Mouse (Mus musculus): ENCODE results near the gene Slc9a1.

The Slc9a1 gene

GRCm38 (mm10) chr4:133369553-133370297, at the start of gene Slc9a1:
Gene Slc9a1 (plus strand): TSS chr4:133369706.
- DNase-seq (ENCODE audit: extremely low spot score, low read depth, low spot score), result peak; percentile 68

DNA sequence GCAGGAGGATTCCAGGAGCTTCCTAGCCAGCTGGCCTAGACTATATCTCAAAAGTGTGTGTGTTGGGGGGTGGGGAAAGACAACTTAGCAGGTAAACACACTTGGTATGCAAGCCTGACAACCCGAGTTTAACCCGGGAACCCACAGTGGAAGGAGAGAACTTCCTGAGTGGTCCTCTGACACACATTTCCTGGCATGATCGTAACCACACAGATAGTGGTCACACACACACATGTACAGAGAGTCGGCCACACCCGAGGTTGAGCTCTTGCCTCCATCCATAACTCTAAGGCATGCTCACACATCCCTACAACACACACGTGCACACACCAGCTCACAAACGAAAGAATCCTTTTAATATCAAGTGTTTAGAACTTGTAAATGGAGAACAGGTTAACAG, 41.4 kb upstream of the Slc9a1 start:
- no peak for DNase-seq (ENCODE audit: extremely low spot score, low read depth, low spot score)

DNA sequence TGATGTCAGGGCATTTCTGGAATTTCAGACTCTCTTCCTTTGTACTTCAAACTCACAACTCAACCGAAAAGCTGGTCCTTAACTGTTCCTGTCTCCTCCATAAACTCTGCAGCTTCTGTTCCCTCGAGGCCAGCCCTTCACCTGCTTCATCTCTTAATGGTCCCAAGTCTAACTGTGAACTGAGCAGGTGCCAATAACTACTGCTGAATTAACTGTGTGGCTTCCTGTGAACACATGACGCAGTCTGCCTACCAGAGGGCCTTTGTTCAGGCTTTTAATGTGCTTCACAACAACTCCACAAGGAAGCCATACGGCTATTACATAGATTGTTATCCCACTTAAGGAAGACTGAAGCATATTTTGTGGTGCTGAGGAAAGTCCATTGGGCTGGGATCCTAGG, 39.2 kb upstream of the Slc9a1 start:
- DNase-seq (ENCODE audit: extremely low spot score, low read depth, low spot score), result no peak

DNA sequence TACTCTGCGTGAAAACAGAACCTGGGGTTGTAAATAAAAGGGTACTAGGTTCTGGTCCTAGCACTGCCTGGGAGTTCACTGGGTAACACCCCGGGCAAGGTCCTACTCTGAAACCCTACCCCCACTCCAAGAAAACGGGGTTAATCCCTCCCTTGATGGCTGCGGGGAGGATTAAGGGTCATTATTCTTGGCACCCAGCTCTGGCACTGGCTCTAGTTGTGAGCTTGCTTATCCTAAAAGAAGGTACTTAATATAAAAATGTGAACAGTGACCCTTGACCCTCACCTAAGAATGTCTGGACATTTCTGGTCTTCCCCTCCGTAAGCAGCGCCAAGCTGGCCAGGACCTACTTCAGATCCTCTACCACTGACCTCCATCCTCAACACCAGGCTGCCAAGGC, 36.2 kb upstream of the Slc9a1 start:
- DNase-seq (ENCODE audit: extremely low spot score, low read depth, low spot score), result no peak

- DNase-seq (ENCODE audit: extremely low spot score, low read depth, low spot score), result no peak
Measured at GRCm38 (mm10) chr4:133337833-133338520, 31.5 kb upstream of the Slc9a1 start.

GRCm38 (mm10) chr4:133338521-133339095, 30.9 kb upstream of the Slc9a1 start:
- DNase-seq (ENCODE audit: extremely low spot score, low read depth, low spot score), result no peak

- DNase-seq (ENCODE audit: extremely low spot score, low read depth, low spot score), result peak; percentile 47
Measured at GRCm38 (mm10) chr4:133339148-133339749, 30.3 kb upstream of the Slc9a1 start.

DNA sequence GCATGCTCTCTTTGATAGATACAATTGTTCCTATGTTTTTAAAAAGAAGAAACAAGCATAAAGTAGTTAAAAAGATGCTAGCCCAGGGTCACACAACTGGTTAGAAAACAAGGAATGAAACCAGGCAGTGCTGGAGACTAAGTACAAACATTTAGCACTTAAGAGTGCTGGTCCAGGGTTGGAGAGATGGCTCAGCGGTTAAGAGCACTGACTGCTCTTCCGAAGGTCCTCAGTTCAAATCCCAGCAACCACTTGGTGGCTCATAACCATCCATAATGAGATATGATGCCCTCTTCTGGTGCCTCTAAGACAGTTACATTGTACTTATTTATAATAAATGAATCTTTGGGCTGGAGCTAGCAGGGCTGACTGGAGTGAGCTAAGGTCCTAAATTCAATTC, 29.3 kb upstream of the Slc9a1 start:
- no peak for DNase-seq (ENCODE audit: extremely low spot score, low read depth, low spot score)

DNA sequence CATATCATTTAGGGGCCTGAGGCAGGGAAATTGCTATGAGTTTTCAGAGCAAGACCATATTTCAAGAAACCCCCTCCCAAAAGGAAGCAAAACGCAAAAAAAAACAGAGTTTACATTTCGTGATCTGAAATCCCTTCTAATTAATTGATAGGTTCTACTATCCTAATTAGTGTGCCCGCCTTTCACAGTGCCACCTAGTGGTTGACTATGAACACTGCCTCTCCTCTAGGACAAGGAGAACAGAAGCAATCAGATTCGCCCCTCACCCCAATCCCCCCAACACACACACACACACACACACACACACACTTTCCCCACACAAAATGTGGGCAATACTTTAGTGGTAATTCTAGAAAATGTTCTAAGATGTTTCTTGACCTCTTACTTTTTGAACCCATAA, 25.4 kb upstream of the Slc9a1 start:
- DNase-seq (ENCODE audit: extremely low spot score, low read depth, low spot score), result no peak

DNA sequence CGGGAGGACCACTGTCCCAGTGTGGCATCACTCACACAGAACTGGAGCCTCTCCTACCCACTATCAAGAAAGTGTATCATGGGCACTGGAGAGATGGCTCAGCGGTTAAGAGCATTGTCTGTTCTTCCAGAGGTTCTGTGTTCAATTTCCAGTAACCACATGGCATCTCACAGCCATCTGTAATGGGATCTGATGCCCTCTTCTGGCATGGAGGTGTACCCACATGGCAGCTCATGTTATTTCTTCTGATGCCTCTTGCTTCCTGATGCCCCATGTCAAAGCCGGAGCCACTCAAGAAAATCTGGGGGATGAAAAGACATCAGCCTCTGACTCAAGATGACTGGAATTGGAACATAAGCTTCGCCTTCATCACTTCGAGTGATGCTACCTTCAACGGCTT, 23.8 kb upstream of the Slc9a1 start:
- no peak for DNase-seq (ENCODE audit: extremely low spot score, low read depth, low spot score)

DNA sequence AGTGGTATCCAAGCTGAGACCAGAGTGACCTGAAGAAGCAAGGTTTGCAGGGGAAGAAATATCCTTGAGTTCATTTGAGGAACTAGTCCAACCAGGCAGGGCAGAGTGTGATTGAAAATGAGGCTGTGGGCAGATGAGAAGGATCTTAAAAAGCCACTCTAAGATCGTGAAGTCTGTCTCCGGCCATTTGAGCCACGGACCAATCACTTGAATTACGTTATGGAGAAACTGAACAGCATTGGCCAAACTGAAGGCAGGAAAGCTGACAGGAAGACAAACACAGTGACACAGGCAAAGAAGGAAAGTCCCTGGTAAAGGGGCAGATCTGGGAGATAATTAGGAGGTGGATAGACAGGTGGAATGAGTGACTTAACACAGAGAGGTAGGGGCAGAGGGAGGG, 22.9 kb upstream of the Slc9a1 start:
- DNase-seq (ENCODE audit: extremely low spot score, low read depth, low spot score), result no peak

- DNase-seq (ENCODE audit: extremely low spot score, low read depth, low spot score), result no peak
Measured at GRCm38 (mm10) chr4:133347624-133348023, 21.9 kb upstream of the Slc9a1 start.

DNA sequence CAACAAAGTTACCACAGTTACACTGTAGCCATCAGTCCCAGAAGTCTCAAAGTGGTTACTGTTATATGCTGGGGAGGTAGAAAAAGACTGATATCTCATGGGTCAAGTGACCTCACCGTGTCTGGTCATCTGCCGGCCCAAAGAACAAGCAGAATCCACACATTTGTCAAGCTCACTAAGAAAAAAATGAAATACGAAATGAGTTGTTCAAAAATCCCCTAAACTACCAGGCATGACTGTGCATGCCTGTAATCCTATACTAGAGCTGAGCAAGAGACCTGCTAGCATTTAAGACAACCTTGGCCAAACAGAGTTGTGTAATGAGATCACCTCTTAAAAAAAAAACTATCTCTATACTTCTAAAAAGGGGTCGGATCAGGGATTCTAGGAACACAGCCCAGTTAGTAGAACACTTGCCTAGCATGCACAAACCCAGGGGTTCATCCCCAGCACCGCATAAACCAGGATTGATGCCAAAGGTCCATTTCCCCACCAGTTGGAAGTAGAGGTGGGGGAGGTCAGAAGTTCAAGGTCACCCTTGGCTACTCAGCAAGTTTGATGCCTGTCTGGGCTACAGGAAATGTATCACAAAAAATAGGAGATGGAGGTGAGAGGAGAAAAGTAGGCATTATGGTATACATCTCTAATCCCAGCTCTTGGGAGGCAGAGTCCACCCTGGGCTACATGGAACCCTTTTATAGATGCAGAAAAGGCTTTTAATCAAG, 21.3 kb upstream of the Slc9a1 start:
- no peak for DNase-seq (ENCODE audit: extremely low spot score, low read depth, low spot score)

DNA sequence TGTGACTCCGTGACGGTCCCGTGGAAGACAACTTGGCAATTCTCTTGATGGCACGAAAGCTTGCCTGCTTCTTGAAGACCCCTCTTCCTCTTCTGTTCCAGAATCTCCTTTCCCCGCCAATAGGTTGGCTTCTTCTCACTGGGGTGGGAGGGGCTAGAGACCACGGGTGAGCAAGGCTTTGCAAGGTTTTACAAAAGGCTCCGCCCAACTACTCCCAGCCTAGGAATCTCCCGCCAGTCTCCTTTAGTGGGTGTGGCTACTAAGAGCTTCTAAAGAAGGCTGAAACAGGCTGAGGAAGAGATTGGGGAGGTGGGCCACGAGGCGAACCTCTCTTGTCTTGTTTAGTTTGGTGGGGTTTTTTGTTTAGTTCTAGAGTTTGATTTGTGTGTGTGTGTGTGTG, 16.7 kb upstream of the Slc9a1 start:
- no peak for DNase-seq (ENCODE audit: extremely low spot score, low read depth, low spot score)

DNA sequence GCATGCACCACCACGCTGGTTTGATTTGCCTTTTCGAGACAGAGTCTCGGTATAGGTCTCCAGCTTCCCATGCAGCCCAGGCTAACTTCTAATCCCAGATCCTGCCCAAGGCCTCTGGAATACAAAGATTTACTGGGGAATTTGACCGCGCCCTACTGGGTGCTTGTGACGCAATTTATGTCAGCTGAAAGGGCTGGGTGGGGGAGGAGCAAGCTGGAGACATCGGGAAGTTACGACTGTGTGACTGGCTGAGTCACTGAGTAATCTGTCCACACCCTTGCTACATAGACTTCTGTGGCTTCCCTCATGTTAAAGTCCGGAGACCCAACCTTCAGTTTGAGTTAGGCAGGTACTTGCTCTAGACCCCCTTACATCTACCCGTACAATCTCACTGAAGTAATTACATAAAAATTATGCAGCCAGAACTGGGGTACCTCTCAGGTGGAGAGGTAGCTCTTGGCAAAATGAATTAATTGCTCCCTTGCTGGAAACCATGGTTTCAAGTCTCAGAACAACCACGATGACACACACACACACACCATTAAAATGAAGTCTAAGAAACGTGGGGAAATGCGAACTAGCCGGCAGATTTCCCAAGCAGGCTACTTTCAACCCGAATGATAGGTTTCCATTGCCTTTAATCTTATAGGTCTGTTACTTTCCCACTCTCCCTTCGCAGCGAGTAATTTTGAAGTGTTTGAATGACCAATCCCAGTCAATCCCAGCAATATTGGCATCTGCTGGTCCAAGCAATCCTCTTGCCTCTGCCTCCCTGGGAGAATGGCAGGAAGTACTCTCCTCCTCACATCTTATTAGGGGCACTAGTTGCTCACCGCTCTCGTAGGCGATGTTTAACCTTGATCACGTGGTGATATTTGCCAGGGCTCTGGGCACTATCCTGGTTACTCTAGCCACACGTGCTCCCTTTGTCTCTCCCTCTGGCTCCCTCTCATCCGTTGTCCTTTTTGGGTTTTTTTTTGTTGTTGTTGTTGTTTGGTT, 15.8 kb upstream of the Slc9a1 start, which contains the start of gene Wdtc1:
Gene Wdtc1 (minus strand): TSS at position 115 of the 999 bp plus-strand sequence.
- DNase-seq (ENCODE audit: extremely low spot score, low read depth, low spot score), result no peak

DNA sequence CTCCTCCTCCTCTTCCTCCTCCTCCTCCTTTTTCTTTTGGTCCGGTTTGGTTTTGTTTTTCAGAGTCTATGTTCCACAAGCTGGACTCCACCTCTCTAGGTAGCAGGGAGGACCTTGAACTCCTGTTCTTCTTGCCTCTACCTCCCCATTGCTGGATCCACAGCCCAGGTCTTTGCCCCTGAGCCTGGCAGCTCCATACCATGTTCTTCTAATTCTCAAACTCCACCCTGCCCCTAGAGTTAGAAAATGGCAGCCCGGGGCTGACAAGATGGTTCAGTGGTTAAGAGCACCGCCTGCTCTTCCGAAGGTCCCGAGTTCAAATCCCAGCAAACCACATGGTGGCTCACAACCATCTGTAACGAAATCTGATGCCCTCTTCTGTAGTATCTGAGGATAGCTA, 14.9 kb upstream of the Slc9a1 start:
- DNase-seq (ENCODE audit: extremely low spot score, low read depth, low spot score), result no peak

DNA sequence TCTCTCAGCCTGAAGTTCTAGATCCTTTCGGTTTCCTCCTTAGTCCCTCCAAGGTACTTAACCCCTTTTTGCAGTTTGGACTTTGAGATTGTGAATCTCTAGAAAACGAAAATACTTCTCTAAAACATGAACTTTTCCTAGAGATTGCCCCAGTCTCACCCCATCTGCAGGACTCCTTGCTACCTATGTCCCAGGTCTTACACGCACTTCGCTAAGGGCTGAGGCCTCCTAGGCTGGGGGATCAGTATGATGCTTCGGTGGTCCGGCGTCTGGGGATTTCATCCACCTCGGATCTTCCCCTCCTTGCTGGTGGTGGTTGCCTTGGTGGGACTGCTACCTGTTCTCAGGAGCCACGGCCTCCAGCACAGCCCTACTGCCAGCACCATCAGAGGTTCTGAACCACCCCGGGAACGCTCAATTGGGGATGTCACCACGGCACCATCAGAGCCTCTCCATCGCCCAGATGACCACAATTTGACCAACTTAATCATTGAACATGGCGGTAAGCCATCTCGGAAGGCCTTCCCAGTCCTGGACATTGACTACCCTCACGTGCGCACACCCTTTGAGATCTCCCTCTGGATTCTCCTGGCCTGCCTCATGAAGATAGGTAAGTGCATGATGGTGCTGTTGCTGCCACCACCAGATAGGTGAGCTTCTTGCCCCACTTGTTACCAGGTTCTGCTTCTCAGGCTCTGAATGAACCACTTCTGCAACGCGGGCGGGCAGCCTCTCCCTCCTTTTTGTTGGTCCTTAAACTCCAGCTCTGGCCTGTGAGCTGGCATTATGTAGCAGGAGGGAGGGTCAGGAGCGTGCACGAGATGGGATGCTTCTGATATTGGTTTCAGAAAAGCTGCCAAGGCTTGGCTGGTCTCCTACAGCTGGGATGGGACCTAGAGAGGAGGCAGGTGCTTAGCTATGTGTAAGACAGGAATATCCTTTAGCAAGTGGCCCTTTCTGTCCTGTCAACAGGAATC, 1.1 kb downstream of the Slc9a1 start:
- no peak for DNase-seq (ENCODE audit: extremely low spot score, low read depth, low spot score)

DNA sequence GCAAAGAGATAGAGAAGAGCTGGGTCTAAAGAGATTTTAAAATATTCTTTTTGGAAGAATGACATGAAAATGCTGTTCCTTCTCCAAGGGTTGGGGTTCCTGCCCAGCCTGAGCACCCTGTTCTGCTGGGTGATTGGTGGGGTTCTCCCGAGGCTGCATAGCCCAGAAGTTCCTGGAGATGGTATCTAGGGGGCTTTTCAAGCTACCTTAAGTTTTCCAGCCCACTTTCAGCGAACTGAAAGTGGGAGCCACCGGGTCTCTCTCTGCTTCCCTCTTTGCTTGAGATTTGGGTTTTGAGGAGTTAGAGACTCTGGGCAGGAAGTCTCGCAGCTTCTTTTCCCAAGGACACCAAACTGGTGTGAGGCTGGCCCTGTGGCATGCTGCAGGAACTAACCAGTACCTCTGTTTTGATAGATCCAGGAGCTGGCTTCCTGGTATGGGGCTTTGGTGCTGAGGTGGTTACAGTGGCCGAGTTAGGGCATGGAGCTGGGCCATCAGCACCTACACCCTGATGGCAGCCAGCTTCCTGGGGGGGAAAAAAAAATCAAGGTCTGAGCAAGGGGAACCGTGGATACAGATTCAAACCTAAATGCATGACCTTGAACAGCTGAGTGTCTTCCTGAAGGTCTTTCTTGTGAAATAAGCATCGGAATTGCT, 2.2 kb downstream of the Slc9a1 start:
- no peak for DNase-seq (ENCODE audit: extremely low spot score, low read depth, low spot score)

Measured in hindlimb bud, embryonic 11.5 days (tissue).